Mouse (Mus musculus): ENCODE measurements around the gene Gm9602. TPM values are rescaled to one million over a fixed set of nuclear protein-coding genes. Genes with fewer than 3 reads are reported as not detected.
"Not testable (repeated sequence)": the region's sequence is repeated elsewhere in the genome, so short reads cannot be mapped to it uniquely, and the experiment has no call there.

The Gm9602 gene
- total RNA-seq (2014; fragmentation: Nextera tagmentation): not detected in 2 replicates
- total RNA-seq (2017): not detected in 2 replicates

DNA sequence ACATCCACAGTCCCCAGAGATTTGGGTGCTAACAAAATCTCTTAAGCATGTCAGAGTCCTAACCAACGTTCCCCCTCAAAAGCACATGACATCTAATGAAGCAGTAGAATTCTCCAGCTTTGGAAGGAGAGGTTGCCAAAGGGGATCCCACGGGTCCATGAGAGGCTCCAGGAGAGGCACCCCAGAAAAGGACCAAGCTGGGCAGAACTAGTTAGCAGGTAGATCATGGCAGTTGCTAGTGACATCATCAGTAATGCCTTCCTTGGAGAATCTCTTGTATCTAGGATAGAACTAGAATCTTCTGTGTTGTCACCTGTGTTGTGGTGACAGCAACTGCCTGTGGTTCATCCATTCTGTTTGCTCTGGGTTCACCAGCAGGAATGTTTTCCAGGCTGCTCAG is at the start of gene Gm9602:
Gm9602 (plus strand) TSS at position 301 of the 400 bp plus-strand sequence.
- not testable (repeated sequence) for ATAC-seq (replicated peaks; ENCODE audit: poor library complexity, severe bottlenecking)

DNA sequence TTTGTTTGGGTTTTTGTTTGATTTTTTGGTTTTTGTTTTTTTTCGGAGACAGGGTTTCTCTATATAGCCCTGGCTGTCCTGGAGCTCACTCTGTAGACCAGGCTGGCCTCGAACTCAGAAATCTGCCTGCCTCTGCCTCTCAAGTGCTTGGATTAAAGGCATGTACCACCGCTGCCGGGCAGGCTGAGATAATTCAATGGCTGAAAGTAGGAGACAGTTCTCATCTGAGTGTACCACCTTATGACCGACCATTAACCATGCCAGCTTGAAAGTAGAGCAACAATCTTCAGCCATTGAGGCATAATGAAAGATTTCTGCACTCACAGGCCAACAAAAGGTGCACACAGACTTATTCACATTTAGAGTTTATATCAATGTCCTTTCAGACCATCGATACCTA is 30.3 kb downstream of the Gm9602 start:
- not testable (repeated sequence) for ATAC-seq (replicated peaks; ENCODE audit: poor library complexity, severe bottlenecking)

DNA sequence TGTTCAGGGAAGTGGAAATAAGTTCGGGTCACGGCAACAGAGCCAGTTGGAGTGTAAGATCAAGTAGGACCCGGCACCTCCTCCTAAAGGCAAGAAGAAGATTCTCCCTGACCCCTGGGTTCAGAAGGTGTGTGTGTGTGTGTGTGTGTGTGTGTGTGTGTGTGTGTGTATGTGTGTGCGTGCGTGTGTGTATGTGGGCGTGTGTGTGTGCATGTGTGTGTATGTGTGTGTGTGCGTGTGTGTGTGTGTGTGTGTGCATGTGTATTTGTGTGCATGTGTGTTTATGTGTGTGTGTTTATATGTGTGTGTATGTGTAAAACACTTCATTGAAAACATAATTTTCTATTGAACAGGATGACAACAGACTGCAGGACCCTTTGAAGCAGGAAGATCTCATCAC is 45.8 kb downstream of the Gm9602 start:
- ATAC-seq (replicated peaks; ENCODE audit: poor library complexity, severe bottlenecking): not testable (repeated sequence)

Other genes with a start within 250 kb of the Gm9602 start
- not detected in 2 replicates for gene Gm3047, start 220.9 kb upstream of the Gm9602 start, total RNA-seq (2014; fragmentation: Nextera tagmentation)
- gene Gm3047, start 220.9 kb upstream of the Gm9602 start, total RNA-seq (2017): not detected in 2 replicates
- gene Gm8159, start 144.0 kb upstream of the Gm9602 start, total RNA-seq (2014; fragmentation: Nextera tagmentation): not detected in 2 replicates
- not detected in 2 replicates for gene Gm8159, start 144.0 kb upstream of the Gm9602 start, total RNA-seq (2017)
- gene Gm3239, start 112.1 kb upstream of the Gm9602 start, total RNA-seq (2014; fragmentation: Nextera tagmentation): not detected in 2 replicates
- gene Gm3239, start 112.1 kb upstream of the Gm9602 start, total RNA-seq (2017): not detected in 2 replicates
- gene Gm7876, start 67.1 kb upstream of the Gm9602 start, total RNA-seq (2014; fragmentation: Nextera tagmentation): not detected in 2 replicates
- gene Gm7876, start 67.1 kb upstream of the Gm9602 start, total RNA-seq (2017): not detected in 2 replicates
- gene Gm3252, start 49.6 kb upstream of the Gm9602 start, total RNA-seq (2014; fragmentation: Nextera tagmentation): not detected in 2 replicates
- gene Gm3252, start 49.6 kb upstream of the Gm9602 start, total RNA-seq (2017): not detected in 2 replicates
- gene Gm3269, start 61.8 kb downstream of the Gm9602 start, total RNA-seq (2014; fragmentation: Nextera tagmentation): not detected in 2 replicates
- not detected in 2 replicates for gene Gm3269, start 61.8 kb downstream of the Gm9602 start, total RNA-seq (2017)
- gene Gm3264, start 79.2 kb downstream of the Gm9602 start, total RNA-seq (2014; fragmentation: Nextera tagmentation): not detected in 2 replicates
- gene Gm3264, start 79.2 kb downstream of the Gm9602 start, total RNA-seq (2017): not detected in 2 replicates
- gene Gm3278, start 116.1 kb downstream of the Gm9602 start, total RNA-seq (2014; fragmentation: Nextera tagmentation): not detected in 2 replicates
- not detected in 2 replicates for gene Gm3278, start 116.1 kb downstream of the Gm9602 start, total RNA-seq (2017)
- gene Gm8297, start 207.6 kb downstream of the Gm9602 start, total RNA-seq (2014; fragmentation: Nextera tagmentation): not detected in 2 replicates
- gene Gm8297, start 207.6 kb downstream of the Gm9602 start, total RNA-seq (2017): not detected in 2 replicates
- not detected in 2 replicates for gene Gm3298, start 239.6 kb downstream of the Gm9602 start, total RNA-seq (2014; fragmentation: Nextera tagmentation)
- not detected in 2 replicates for gene Gm3298, start 239.6 kb downstream of the Gm9602 start, total RNA-seq (2017)